Mouse (Mus musculus): ENCODE measurements around the gene Prpf6.

GRCm38 (mm10) chr2:181602367-181602766 lies 10.7 kb downstream of the Prpf6 start:
- no peak for TF ChIP-seq CTCF (IDR thresholded peaks at IDR 0.05)
- TF ChIP-seq EP300 (IDR thresholded peaks at IDR 0.05): no peak

Measured in lung, postnatal 0 days (tissue).